Mouse (Mus musculus) lung, embryonic 15.5 days (tissue): ENCODE results near the gene Ifit1. TPM values are rescaled to one million over a fixed set of nuclear protein-coding genes. Genes with fewer than 3 reads are reported as not detected.
"Not testable (repeated sequence)": the region's sequence is repeated elsewhere in the genome, so short reads cannot be mapped to it uniquely, and the experiment has no call there.

Experiments
- ATAC-seq: fragments of 200-750 bp; cut with Nextera tagmentation; 2 replicates; pipeline ENCODE4 v1.8.0; 2017; ENCODE audit warnings: moderate number of reproducible peaks, borderline replicate concordance; ENCODE audit not compliant: low FRiP score, low TSS enrichment; ENCODE audit errors: extremely low read depth
- H3K27ac ChIP-seq: fragments of 300-500 bp; sonication (generic); 2 replicates; pipeline ENCODE4 v1.5.1; 2015; ENCODE audit warnings: moderate library complexity, mild to moderate bottlenecking, inconsistent platforms
- H3K27me3 ChIP-seq: fragments of 300-500 bp; sonication (generic); 2 replicates; pipeline ENCODE4 v1.6.1; 2015; ENCODE audit warnings: inconsistent platforms
- H3K36me3 ChIP-seq: fragments of 300-500 bp; sonication (generic); 2 replicates; pipeline ENCODE4 v1.6.1; 2015; ENCODE audit warnings: inconsistent platforms
- H3K4me1 ChIP-seq: fragments of 300-500 bp; sonication (generic); 2 replicates; pipeline ENCODE4 v1.6.1; 2015; ENCODE audit warnings: inconsistent platforms
- H3K4me2 ChIP-seq: fragments of 300-500 bp; sonication (generic); 2 replicates; pipeline ENCODE4 v1.6.1; 2015; ENCODE audit warnings: inconsistent platforms, mild to moderate bottlenecking, moderate library complexity
- H3K4me3 ChIP-seq: fragments of 300-500 bp; sonication (generic); 2 replicates; pipeline ENCODE4 v1.5.1; 2015; ENCODE audit warnings: mild to moderate bottlenecking, inconsistent platforms
- H3K9ac ChIP-seq: fragments of 300-500 bp; sonication (generic); 2 replicates; pipeline ENCODE4 v1.6.1; 2015; ENCODE audit warnings: inconsistent platforms
- H3K9me3 ChIP-seq: fragments of 300-500 bp; sonication (generic); 2 replicates; pipeline ENCODE4 v1.6.1; 2016; ENCODE audit warnings: inconsistent platforms
- WGBS: fragments of 180-500 bp; shearing (Covaris S2); methylation state at CpG from one replicate; pipeline ENCODE4 v1.1.7; 2015; 5-methylcytosine and 5-hydroxymethylcytosine counted together
- polyA plus RNA-seq: library from polyadenylated mRNA; unstranded; fragments of >200 nt; fragmentation: Nextera tagmentation; extraction: Ambion mirVana; gene quantifications from 2 replicates; pipeline ENCODE4 v1.2.1, GENCODE M21; 2015

The Ifit1 gene
- polyA plus RNA-seq, 1 experiment from 2014 or later = 0.62 TPM

DNA sequence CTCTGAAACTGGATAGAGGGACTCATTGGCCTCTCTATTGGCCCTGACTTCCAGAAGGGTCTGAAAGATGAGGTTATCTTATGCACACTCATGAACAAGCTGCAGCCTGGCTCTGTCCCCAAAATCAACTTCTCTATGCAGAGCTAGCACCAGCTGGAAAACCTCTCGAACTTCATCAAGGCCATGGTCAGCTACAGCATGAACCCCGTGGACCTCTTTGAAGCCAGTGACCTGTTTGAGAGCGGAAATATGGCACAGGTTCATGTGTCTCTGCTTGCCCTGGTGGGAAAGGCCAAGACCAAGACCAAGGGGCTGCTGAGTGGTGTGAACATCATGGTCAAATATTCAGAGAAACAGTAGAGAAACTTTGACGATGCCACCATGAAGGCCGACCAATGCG lies 16.9 kb upstream of the Ifit1 start:
- ATAC-seq = no peak
- H3K36me3 ChIP-seq = no peaks in the 10 kb centered on the region
- H3K27me3 ChIP-seq = no peaks in the 10 kb centered on the region
- H3K9me3 ChIP-seq = no peaks in the 10 kb centered on the region
- no peak overlapping the region for H3K27ac ChIP-seq
- no peak overlapping the region for H3K9ac ChIP-seq
- H3K4me1 ChIP-seq = no peaks in the 10 kb centered on the region
- 89% methylated on average over 6 of the region's 6 CpGs for WGBS
- H3K4me2 ChIP-seq = no peak overlapping the region
- no peak overlapping the region for H3K4me3 ChIP-seq

- Histone ChIP-seq H3K4me1 (no peaks in the 10 kb centered on the region), H3K36me3 (no peaks in the 10 kb centered on the region), H3K4me2 (no peak overlapping the region), H3K27me3 (no peaks in the 10 kb centered on the region), H3K4me3 (no peak overlapping the region), H3K27ac (no peak overlapping the region), H3K9ac (no peak overlapping the region), H3K9me3 (no peaks in the 10 kb centered on the region)
- whole genome bisulfite sequencing = 68% methylated on average over 4 of the region's 4 CpGs
- ATAC-seq = no peak
Measured at GRCm38 (mm10) chr19:34624663-34625062, 16.0 kb upstream of the Ifit1 start.

DNA sequence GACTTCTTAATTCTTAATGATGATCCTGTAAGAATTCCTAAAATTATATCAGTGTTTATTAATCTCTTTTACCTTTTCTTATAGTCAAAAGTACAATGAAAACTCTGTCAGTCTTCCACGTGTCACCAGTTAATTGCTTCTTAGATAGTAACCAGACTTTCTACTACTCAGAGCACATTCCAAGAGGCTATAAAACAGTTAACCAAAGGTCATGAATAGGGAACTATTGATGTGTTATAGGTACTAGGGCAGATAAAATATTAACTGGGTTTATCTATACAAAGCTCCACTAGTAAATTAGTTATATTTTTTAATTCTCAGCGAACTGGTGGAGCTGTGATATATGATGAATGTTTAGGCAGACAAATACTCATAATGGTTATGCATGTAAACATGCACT lies 13.2 kb upstream of the Ifit1 start:
- Histone ChIP-seq H3K9ac (no peak overlapping the region), H3K4me1 (no peaks in the 10 kb centered on the region), H3K27ac (no peak overlapping the region), H3K36me3 (no peaks in the 10 kb centered on the region), H3K27me3 (no peaks in the 10 kb centered on the region), H3K4me2 (no peak overlapping the region), H3K9me3 (no peaks in the 10 kb centered on the region), H3K4me3 (no peak overlapping the region)
- no peak for ATAC-seq
- 64% methylated on average over 2 of the region's 2 CpGs for WGBS

DNA sequence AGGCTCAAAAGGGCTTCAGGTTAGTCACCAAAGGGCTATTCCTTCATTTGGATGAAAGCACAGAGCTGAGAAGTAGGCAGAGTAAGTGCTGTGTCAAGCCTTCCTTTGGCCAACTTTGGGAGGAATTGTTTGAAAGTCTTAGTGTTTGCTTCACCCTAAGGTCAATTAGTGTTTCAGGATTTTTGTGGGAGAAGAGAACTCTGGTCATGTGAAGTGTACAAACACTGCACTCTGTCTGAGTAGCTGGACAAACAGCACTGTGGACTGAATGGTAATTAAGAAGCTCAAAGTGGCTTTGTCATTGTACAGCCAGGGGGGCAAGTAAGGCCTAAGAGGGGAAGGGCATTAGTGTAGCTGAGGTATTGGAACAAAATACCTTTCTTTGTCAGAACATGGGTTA lies 9.2 kb upstream of the Ifit1 start:
- Histone ChIP-seq H3K9ac (no peak overlapping the region), H3K4me1 (no peaks in the 10 kb centered on the region), H3K9me3 (no peaks in the 10 kb centered on the region), H3K4me2 (no peak overlapping the region), H3K27me3 (no peaks in the 10 kb centered on the region), H3K27ac (no peak overlapping the region), H3K4me3 (no peak overlapping the region), H3K36me3 (no peaks in the 10 kb centered on the region)
- ATAC-seq = peak; percentile 69; the same call in 1 of the 2 replicates

- Histone ChIP-seq H3K4me2 (no peak overlapping the region), H3K27ac (no peak overlapping the region), H3K9me3 (no peaks in the 10 kb centered on the region), H3K9ac (no peak overlapping the region), H3K36me3 (no peaks in the 10 kb centered on the region), H3K27me3 (peaks cover 3% of the 10 kb centered on the region; the same call in 1 of the 2 replicates), H3K4me1 (no peaks in the 10 kb centered on the region), H3K4me3 (no peak overlapping the region)
- ATAC-seq = no peak
- WGBS = 57% methylated on average over 2 of the region's 2 CpGs
Measured at GRCm38 (mm10) chr19:34633484-34633883, 7.2 kb upstream of the Ifit1 start.

DNA sequence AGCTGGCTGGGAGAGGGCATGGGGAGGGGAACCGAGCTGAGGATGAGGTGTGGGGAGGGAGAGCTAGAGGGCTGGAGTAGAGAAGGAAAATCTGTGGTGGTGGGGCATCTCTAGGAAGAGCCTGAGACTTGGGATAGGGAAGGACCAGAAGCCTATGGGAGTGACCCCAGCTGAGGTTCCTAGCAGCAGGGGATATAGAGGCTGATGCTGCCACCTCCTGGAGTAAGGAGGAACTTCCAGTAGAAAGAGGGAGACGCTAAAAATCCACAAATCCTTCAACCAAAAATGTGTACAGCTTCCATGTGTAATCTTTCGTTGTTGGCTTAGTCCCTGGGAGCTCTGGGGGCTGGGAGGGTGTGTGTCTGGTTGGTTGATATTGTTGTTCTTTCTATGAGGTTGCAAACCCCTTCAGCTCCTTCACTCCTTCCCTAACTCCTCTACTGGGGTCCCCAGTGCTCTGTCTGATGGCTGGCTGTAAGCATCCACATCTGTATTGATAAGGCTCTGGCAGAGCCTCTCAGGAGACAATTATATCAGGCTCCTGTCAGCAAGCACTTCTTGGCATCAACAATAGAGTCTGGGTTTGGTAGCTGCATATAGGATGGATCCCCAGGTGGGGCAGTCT lies 3.6 kb upstream of the Ifit1 start:
- Histone ChIP-seq H3K36me3 (no peaks in the 10 kb centered on the region), H3K9me3 (no peaks in the 10 kb centered on the region), H3K9ac (no peak overlapping the region), H3K4me3 (no peak overlapping the region), H3K4me1 (no peaks in the 10 kb centered on the region), H3K27ac (no peak overlapping the region), H3K27me3 (peaks cover 3% of the 10 kb centered on the region; the same call in 1 of the 2 replicates), H3K4me2 (no peak overlapping the region)
- no peak for ATAC-seq
- 10% methylated on average over 3 of the region's 3 CpGs for WGBS

GRCm38 (mm10) chr19:34642616-34643015 lies 1.9 kb downstream of the Ifit1 start:
- Histone ChIP-seq H3K9me3 (no peaks in the 10 kb centered on the region), H3K4me1 (no peaks in the 10 kb centered on the region), H3K27ac (no peak overlapping the region), H3K4me3 (no peak overlapping the region), H3K36me3 (no peaks in the 10 kb centered on the region), H3K27me3 (peaks cover 2% of the 10 kb centered on the region; the same call in 1 of the 2 replicates), H3K9ac (no peak overlapping the region), H3K4me2 (no peak overlapping the region)
- WGBS = 77% methylated on average over 5 of the region's 5 CpGs
- no peak for ATAC-seq

DNA sequence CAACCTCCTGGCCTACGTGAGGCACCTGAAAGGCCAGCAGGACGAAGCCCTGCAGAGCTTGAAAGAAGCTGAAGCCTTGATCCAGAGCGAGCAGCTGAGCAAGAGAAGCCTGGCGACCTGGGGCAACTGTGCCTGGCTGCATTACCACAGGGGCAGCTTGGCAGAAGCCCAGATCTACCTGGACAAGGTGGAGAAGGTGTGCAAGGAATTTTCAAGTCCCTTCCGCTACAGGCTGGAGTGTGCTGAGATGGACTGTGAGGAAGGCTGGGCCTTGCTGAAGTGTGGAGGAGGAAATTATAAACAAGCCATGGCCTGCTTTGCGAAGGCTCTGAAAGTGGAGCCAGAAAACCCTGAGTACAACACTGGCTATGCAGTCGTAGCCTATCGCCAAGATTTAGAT lies 7.0 kb downstream of the Ifit1 start:
- H3K4me3 ChIP-seq, H3K4me2 ChIP-seq, H3K9ac ChIP-seq, H3K27me3 ChIP-seq, H3K9me3 ChIP-seq, H3K36me3 ChIP-seq, H3K27ac ChIP-seq, ATAC-seq, H3K4me1 ChIP-seq: not testable (repeated sequence)
- WGBS = 80% methylated on average over 8 of the region's 8 CpGs

- H3K9ac ChIP-seq = no peak overlapping the region
- H3K4me1 ChIP-seq = no peaks in the 10 kb centered on the region
- H3K36me3 ChIP-seq = no peaks in the 10 kb centered on the region
- H3K9me3 ChIP-seq = no peaks in the 10 kb centered on the region
- no peak overlapping the region for H3K4me2 ChIP-seq
- ATAC-seq = no peak
- no peaks in the 10 kb centered on the region for H3K27me3 ChIP-seq
- no peak overlapping the region for H3K27ac ChIP-seq
- no peak overlapping the region for H3K4me3 ChIP-seq
- WGBS = 86% methylated on average over 3 of the region's 3 CpGs
Measured at GRCm38 (mm10) chr19:34650276-34650675, 9.6 kb downstream of the Ifit1 start.

DNA sequence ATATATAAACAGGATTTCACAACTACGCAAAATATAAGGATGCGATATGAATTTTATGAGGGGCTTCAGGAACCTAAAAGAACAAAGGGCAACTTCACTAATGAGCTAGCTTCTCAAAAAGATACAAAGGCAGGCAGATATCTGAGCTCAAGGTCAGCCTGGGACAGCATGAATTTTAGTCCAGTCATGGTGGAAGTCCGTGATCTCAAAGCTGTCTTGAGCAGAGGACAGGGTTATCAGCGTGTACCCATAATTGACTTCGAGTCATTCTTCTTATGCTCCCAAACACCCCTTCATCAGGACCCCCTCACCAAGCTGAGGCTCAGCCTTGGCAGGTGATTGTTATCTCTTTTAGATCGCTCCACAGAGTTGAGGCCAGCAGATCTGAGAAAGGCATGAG lies 10.3 kb downstream of the Ifit1 start:
- H3K36me3 ChIP-seq = no peaks in the 10 kb centered on the region
- WGBS = 78% methylated on average over 6 of the region's 6 CpGs
- no peak for ATAC-seq

DNA sequence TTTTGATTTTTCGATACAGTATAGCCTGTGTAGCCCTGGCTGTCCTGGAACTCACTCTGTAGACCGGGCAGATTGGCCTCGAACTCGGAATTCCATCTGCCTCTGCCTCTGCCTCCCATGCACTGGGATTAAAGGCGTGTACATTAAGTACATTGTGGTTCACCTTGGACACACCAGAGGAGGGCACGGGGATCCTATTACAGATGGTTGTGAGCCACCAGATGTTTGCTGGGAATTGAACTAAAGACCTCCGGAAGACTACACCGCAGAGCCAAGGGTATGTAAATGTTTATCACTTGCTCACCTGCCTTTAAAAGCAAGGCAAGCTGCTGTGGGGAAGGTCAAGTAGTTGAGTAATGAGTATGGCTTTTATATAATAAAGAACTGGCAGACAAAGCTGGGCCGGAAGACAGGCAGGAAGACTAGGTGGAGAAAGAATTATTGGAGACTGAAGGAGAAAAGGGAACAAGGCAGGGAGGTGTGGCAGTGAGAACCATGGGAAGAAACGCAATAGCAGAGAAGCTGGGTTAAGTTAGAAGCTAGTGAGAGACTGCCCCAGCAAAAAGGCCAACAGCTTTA lies 14.6 kb downstream of the Ifit1 start:
- Histone ChIP-seq H3K27me3 (no peaks in the 10 kb centered on the region), H3K9ac (no peak overlapping the region), H3K4me2 (no peak overlapping the region), H3K4me1 (no peaks in the 10 kb centered on the region), H3K4me3 (no peak overlapping the region), H3K36me3 (no peaks in the 10 kb centered on the region), H3K27ac (no peak overlapping the region), H3K9me3 (no peaks in the 10 kb centered on the region)
- no peak for ATAC-seq
- 72% methylated on average over 10 of the region's 10 CpGs for WGBS

More for the DNA sequence above, 10.3 kb downstream of the Ifit1 start:
- no peaks in the 10 kb centered on the region for H3K4me1 ChIP-seq
- no peak overlapping the region for H3K4me3 ChIP-seq
- no peak overlapping the region for H3K27ac ChIP-seq
- H3K4me2 ChIP-seq = no peak overlapping the region
- no peaks in the 10 kb centered on the region for H3K9me3 ChIP-seq
- no peak overlapping the region for H3K9ac ChIP-seq
- no peaks in the 10 kb centered on the region for H3K27me3 ChIP-seq

- H3K4me2 ChIP-seq = no peak overlapping the region
- peak; percentile 49; the same call in 1 of the 2 replicates for ATAC-seq
- 19% methylated on average over 2 of the region's 2 CpGs for WGBS
- no peak overlapping the region for H3K9ac ChIP-seq
- H3K4me1 ChIP-seq = no peaks in the 10 kb centered on the region
- no peaks in the 10 kb centered on the region for H3K27me3 ChIP-seq
- no peak overlapping the region for H3K27ac ChIP-seq
- no peaks in the 10 kb centered on the region for H3K36me3 ChIP-seq
- H3K4me3 ChIP-seq = no peak overlapping the region
- H3K9me3 ChIP-seq = no peaks in the 10 kb centered on the region
Measured at GRCm38 (mm10) chr19:34656511-34657298, 16.0 kb downstream of the Ifit1 start.
